8 mouse cellular contexts compared by ENCODE assay signal in genomic region chr11:88895235-88895634, GRCm38 (mm10). TPM values are rescaled to one million over a fixed set of nuclear protein-coding genes. Genes with fewer than 3 reads are reported as not detected.
DNase-seq lines count a peak whose midpoint lies in the region; ATAC-seq and TF ChIP-seq lines count a peak whose summit lies in the region.
"Not testable (repeated sequence)": the region's sequence is repeated elsewhere in the genome, so short reads cannot be mapped to it uniquely, and the experiment has no call there.

No protein-coding gene starts in this region.

- DNase-seq in cerebellum, adult 18-20 months = peak; percentile 28 to 35
- DNase-seq in heart, adult 2 months = peak; percentile 21 to 46
- DNase-seq in urinary bladder, postnatal 4 days (ENCODE audit: low spot score in 2 of 2) = peak; percentile 34 to 82

- H3K4me2 ChIP-seq in embryonic facial prominence, embryonic 15.5 days (replicated peaks) = peak overlapping the region; percentile 32; the same call in 1 of the 2 replicates
- H3K4me2 ChIP-seq in intestine, postnatal 0 days (replicated peaks; ENCODE audit: low read depth) = not testable (repeated sequence)
- H3K4me2 ChIP-seq in liver, embryonic 12.5 days = peak overlapping the region; percentile 52; the same call in 1 of the 2 replicates
- peak overlapping the region; percentile 38 for H3K4me2 ChIP-seq in neural tube, embryonic 13.5 days
- peak overlapping the region; percentile 15; the same call in 1 of the 2 replicates for H3K4me2 ChIP-seq in stomach, embryonic 16.5 days (ENCODE audit: low read depth, low read length)

- H3K9ac ChIP-seq in embryonic facial prominence, embryonic 15.5 days; heart, adult 2 months (ENCODE audit: low read depth, low read length); intestine, postnatal 0 days (ENCODE audit: low read depth, low read length); liver, embryonic 12.5 days; neural tube, embryonic 13.5 days; stomach, embryonic 16.5 days (ENCODE audit: low read length): not testable (repeated sequence)

- H3K27ac ChIP-seq in embryonic facial prominence, embryonic 15.5 days (replicated peaks); heart, adult 2 months; intestine, postnatal 0 days (ENCODE audit: low read depth, low read length); liver, embryonic 12.5 days; neural tube, embryonic 13.5 days (replicated peaks); stomach, embryonic 16.5 days (ENCODE audit: low read length): not testable (repeated sequence)

- H3K4me1 ChIP-seq in embryonic facial prominence, embryonic 15.5 days; heart, adult 2 months (ENCODE audit: control insufficient read depth, insufficient read depth, low read length); intestine, postnatal 0 days (replicated peaks; ENCODE audit: control insufficient read depth, insufficient read depth, low read length); liver, embryonic 12.5 days; neural tube, embryonic 13.5 days (replicated peaks); stomach, embryonic 16.5 days (ENCODE audit: control insufficient read depth, insufficient read depth, low read length): not testable (repeated sequence)

- H3K27me3 ChIP-seq in embryonic facial prominence, embryonic 15.5 days; heart, adult 2 months (ENCODE audit: control insufficient read depth, insufficient read depth, low read length); intestine, postnatal 0 days (replicated peaks; ENCODE audit: control insufficient read depth, insufficient read depth, low read length); stomach, embryonic 16.5 days (ENCODE audit: control insufficient read depth, insufficient read depth, low read length): not testable (repeated sequence)
- H3K27me3 ChIP-seq in liver, embryonic 12.5 days (replicated peaks) = peaks cover 19% of the 10 kb centered on the region; the same call in 1 of the 2 replicates
- peaks cover 22% of the 10 kb centered on the region; the same call in 1 of the 2 replicates for H3K27me3 ChIP-seq in neural tube, embryonic 13.5 days

- ATAC-seq in embryonic facial prominence, embryonic 15.5 days (ENCODE audit: insufficient number of reproducible peaks, low FRiP score, low TSS enrichment, low read depth); intestine, postnatal 0 days; liver, embryonic 12.5 days; neural tube, embryonic 13.5 days (ENCODE audit: low read depth); stomach, embryonic 16.5 days (ENCODE audit: insufficient read depth, low FRiP score): not testable (repeated sequence)

- H3K9me3 ChIP-seq in embryonic facial prominence, embryonic 15.5 days (replicated peaks); intestine, postnatal 0 days (ENCODE audit: control insufficient read depth); liver, embryonic 12.5 days (replicated peaks); neural tube, embryonic 13.5 days; stomach, embryonic 16.5 days (replicated peaks; ENCODE audit: control insufficient read depth, low read length): not testable (repeated sequence)

- H3K36me3 ChIP-seq in embryonic facial prominence, embryonic 15.5 days; heart, adult 2 months (ENCODE audit: control insufficient read depth, insufficient read depth, low read length); intestine, postnatal 0 days (ENCODE audit: control insufficient read depth, insufficient read depth); liver, embryonic 12.5 days; neural tube, embryonic 13.5 days; stomach, embryonic 16.5 days (ENCODE audit: control insufficient read depth, insufficient read depth, low read length): not testable (repeated sequence)

- TF ChIP-seq POLR2A in heart, adult 2 months (IDR thresholded peaks at IDR 0.05; ENCODE audit: insufficient read depth, low read depth, low read length) = not testable (repeated sequence)

- not testable (repeated sequence) for H3K79me2 ChIP-seq in heart, adult 2 months (replicated peaks; ENCODE audit: control insufficient read depth, insufficient read depth, low read length)

- not testable (repeated sequence) for TF ChIP-seq CTCF in heart, adult 2 months (IDR thresholded peaks at IDR 0.05); intestine, postnatal 0 days (IDR thresholded peaks at IDR 0.05; ENCODE audit: low read depth)

- intact Hi-C loops in heart, adult 2 months (cut with DNase I) = not testable (repeated sequence)

- not testable (repeated sequence) for TF ChIP-seq EP300 in heart, adult 2 months (IDR thresholded peaks at IDR 0.05; ENCODE audit: insufficient read depth, low read depth, low read length)

- not testable (repeated sequence) for H3K4me3 ChIP-seq in embryonic facial prominence, embryonic 15.5 days (replicated peaks); heart, adult 2 months; liver, embryonic 12.5 days; neural tube, embryonic 13.5 days; stomach, embryonic 16.5 days (replicated peaks; ENCODE audit: low read length)
- H3K4me3 ChIP-seq in intestine, postnatal 0 days (ENCODE audit: low read depth, low read length) = peak overlapping the region; percentile 21

- 44% methylated on average over 15 of the region's 20 CpGs for WGBS in embryonic facial prominence, embryonic 15.5 days
- WGBS in heart, adult 2 months = 60% methylated on average over 16 of the region's 20 CpGs
- 48% methylated on average over 16 of the region's 20 CpGs for WGBS in intestine, postnatal 0 days
- 34% methylated on average over 13 of the region's 20 CpGs for WGBS in liver, embryonic 12.5 days (ENCODE audit: insufficient replicate concordance)
- WGBS in neural tube, embryonic 13.5 days = 55% methylated on average over 14 of the region's 20 CpGs
- WGBS in stomach, embryonic 16.5 days = 53% methylated on average over 14 of the region's 20 CpGs

RNA-seq across cellular contexts. Expression of gene Akap1, which starts 30.8 kb away (rescaled TPM):
- 20.2 and 20.9 TPM in 2 replicates for polyA plus RNA-seq in embryonic facial prominence, embryonic 15.5 days (2015; fragmentation: Nextera tagmentation; extraction: Ambion mirVana)
- 100 to 1,000 TPM; 140 to 141 TPM for total RNA-seq in heart, adult 2 months (2021)
- 125 and 178 TPM in 2 replicates for polyA plus RNA-seq in heart, adult 2 months (2012; rRNA removed)
- polyA plus RNA-seq in intestine, postnatal 0 days (2015; fragmentation: Nextera tagmentation; extraction: Ambion mirVana) = 12.3 and 12.4 TPM in 2 replicates
- 12.3 and 14.0 TPM in 2 replicates for polyA plus RNA-seq in liver, embryonic 12.5 days (2016; fragmentation: Nextera tagmentation; extraction: Ambion mirVana)
- 25.7 and 25.9 TPM in 2 replicates for polyA plus RNA-seq in neural tube, embryonic 13.5 days (2015; fragmentation: Nextera tagmentation; extraction: Ambion mirVana)
- polyA plus RNA-seq in stomach, embryonic 16.5 days (2015; fragmentation: Nextera tagmentation; extraction: Ambion mirVana) = 28.5 and 30.9 TPM in 2 replicates
